In the genomic region with DNA sequence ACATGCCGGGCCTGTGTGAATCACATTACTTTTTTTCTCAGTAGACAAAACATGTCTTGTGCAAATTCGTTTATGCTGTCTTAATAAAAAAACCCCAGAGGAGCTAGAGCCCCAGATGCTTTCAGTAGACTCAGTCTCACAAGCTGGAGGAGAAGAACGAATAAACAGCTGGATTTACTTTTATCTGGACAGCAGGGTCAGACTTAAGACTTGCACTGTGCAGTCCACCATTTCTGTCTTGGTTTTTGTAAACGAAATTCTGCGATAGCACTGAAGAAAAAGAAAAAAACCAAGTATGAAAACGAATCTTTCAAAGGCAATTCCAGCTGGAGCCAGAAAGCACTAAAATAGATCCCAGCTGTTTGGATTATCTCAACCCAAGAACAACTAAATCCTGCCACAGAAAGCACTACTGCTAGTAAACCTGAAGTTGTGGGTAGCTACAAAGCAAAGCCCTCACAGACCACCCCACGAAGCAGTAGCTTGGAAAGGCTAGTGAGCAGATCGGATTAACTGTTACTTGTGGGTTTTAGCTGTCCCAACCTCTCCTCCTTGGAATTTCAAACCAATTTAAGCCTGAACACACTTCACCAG, we compare ENCODE assay signal across 13 mouse cellular contexts.
DNase-seq lines count a peak whose midpoint lies in the region; ATAC-seq and TF ChIP-seq lines count a peak whose summit lies in the region.
"Had no signal": no experiment of that assay in that cellular context is flagged by ENCODE, and none has a peak within 500 bp of the region (broad histone marks: within the 10 kb centered on the region; RNA-seq: fewer than 3 reads in every experiment).

No protein-coding gene starts in this region.

- 45% methylated on average over 8 of the region's 8 CpGs for WGBS in kidney, embryonic 16.5 days
- 38% methylated on average over 8 of the region's 8 CpGs for WGBS in embryonic facial prominence, embryonic 10.5 days
- WGBS in embryonic facial prominence, embryonic 12.5 days, result 22% methylated on average over 8 of the region's 8 CpGs
- WGBS in intestine, postnatal 0 days, result 52% methylated on average over 8 of the region's 8 CpGs

- H3K4me1 ChIP-seq in kidney, embryonic 16.5 days (ENCODE audit: insufficient read depth, low read length), result 0 out of 2 replicates have a peak, but pooled peaks cover 5% of the 10 kb centered on the region
- peaks cover 20% of the 10 kb centered on the region for H3K4me1 ChIP-seq in embryonic facial prominence, embryonic 10.5 days
- peaks cover 12% of the 10 kb centered on the region for H3K4me1 ChIP-seq in embryonic facial prominence, embryonic 12.5 days
- H3K4me1 ChIP-seq in intestine, postnatal 0 days (replicated peaks; ENCODE audit: control insufficient read depth, insufficient read depth, low read length), result no peaks in the 10 kb centered on the region
- H3K4me1 ChIP-seq: liver, embryonic 15.5 days had no signal

- H3K9me3 ChIP-seq in kidney, embryonic 16.5 days (ENCODE audit: low read length), result no peaks in the 10 kb centered on the region
- H3K9me3 ChIP-seq in embryonic facial prominence, embryonic 10.5 days, result no peaks in the 10 kb centered on the region
- H3K9me3 ChIP-seq in embryonic facial prominence, embryonic 12.5 days, result no peaks in the 10 kb centered on the region
- H3K9me3 ChIP-seq in intestine, postnatal 0 days (ENCODE audit: control insufficient read depth), result no peaks in the 10 kb centered on the region
- H3K9me3 ChIP-seq: liver, embryonic 15.5 days had no signal

- ATAC-seq in kidney, embryonic 16.5 days (ENCODE audit: low FRiP score, low TSS enrichment), result 0 out of 2 replicates have a peak, but pooled peaks have one; percentile 61
- no peak for ATAC-seq in embryonic facial prominence, embryonic 12.5 days (ENCODE audit: insufficient number of reproducible peaks, insufficient read depth, low FRiP score, low TSS enrichment)
- no peak for ATAC-seq in intestine, postnatal 0 days
- ATAC-seq: hindbrain, embryonic 16.5 days; Patski had no signal

- H3K9ac ChIP-seq in kidney, embryonic 16.5 days (replicated peaks; ENCODE audit: low read length), result no peak overlapping the region
- no peak overlapping the region for H3K9ac ChIP-seq in embryonic facial prominence, embryonic 12.5 days
- no peak overlapping the region for H3K9ac ChIP-seq in intestine, postnatal 0 days (ENCODE audit: low read depth, low read length)
- H3K9ac ChIP-seq: liver, embryonic 15.5 days had no signal

- H3K27ac ChIP-seq in kidney, embryonic 16.5 days (ENCODE audit: low read length), result peak overlapping the region; percentile 77
- H3K27ac ChIP-seq in embryonic facial prominence, embryonic 10.5 days (replicated peaks), result peak overlapping the region; percentile 70
- H3K27ac ChIP-seq in embryonic facial prominence, embryonic 12.5 days, result peak overlapping the region; percentile 73
- H3K27ac ChIP-seq in intestine, postnatal 0 days (ENCODE audit: low read depth, low read length), result peak overlapping the region; percentile 41; the same call in 1 of the 2 replicates
- H3K27ac ChIP-seq: liver, embryonic 15.5 days had no signal

- no peaks in the 10 kb centered on the region for H3K36me3 ChIP-seq in kidney, embryonic 16.5 days (ENCODE audit: insufficient read depth, low read length)
- no peaks in the 10 kb centered on the region for H3K36me3 ChIP-seq in embryonic facial prominence, embryonic 10.5 days (replicated peaks)
- no peaks in the 10 kb centered on the region for H3K36me3 ChIP-seq in embryonic facial prominence, embryonic 12.5 days
- no peaks in the 10 kb centered on the region for H3K36me3 ChIP-seq in intestine, postnatal 0 days (ENCODE audit: control insufficient read depth, insufficient read depth)
- H3K36me3 ChIP-seq: liver, embryonic 15.5 days had no signal

- H3K4me2 ChIP-seq in kidney, embryonic 16.5 days (replicated peaks; ENCODE audit: low read depth, low read length), result 0 out of 2 replicates have a peak overlapping the region, but pooled peaks have one; percentile 20
- peak overlapping the region; percentile 19; the same call in 1 of the 2 replicates for H3K4me2 ChIP-seq in embryonic facial prominence, embryonic 12.5 days (replicated peaks)
- H3K4me2 ChIP-seq in intestine, postnatal 0 days (replicated peaks; ENCODE audit: low read depth), result no peak overlapping the region
- H3K4me2 ChIP-seq: liver, embryonic 15.5 days had no signal

- TF ChIP-seq CTCF in intestine, postnatal 0 days (IDR thresholded peaks at IDR 0.05; ENCODE audit: low read depth), result no peak

- DNase-seq in kidney, postnatal 36 days, result no peak
- peak; percentile 16 for DNase-seq in embryonic facial prominence, embryonic 10.5 days (ENCODE audit: low spot score)
- DNase-seq in right cerebral cortex, postnatal 4 days, result no peak
- no peak for DNase-seq in layer of hippocampus, postnatal 25 days (ENCODE audit: extremely low spot score in 1 of 2, low spot score in 1 of 2)
- DNase-seq: cerebellum, adult 9-11 months; spleen, adult 18-20 months; thymus, adult 18-20 months had no signal

- no peak overlapping the region for H3K4me3 ChIP-seq in kidney, embryonic 16.5 days (ENCODE audit: low read length)
- H3K4me3 ChIP-seq in embryonic facial prominence, embryonic 10.5 days, result no peak overlapping the region
- no peak overlapping the region for H3K4me3 ChIP-seq in embryonic facial prominence, embryonic 12.5 days
- H3K4me3 ChIP-seq in intestine, postnatal 0 days (ENCODE audit: low read depth, low read length), result no peak overlapping the region
- H3K4me3 ChIP-seq: liver, embryonic 15.5 days had no signal

- no peaks in the 10 kb centered on the region for H3K27me3 ChIP-seq in kidney, embryonic 16.5 days (ENCODE audit: insufficient read depth, low read length)
- no peaks in the 10 kb centered on the region for H3K27me3 ChIP-seq in embryonic facial prominence, embryonic 10.5 days (replicated peaks; ENCODE audit: low read depth, poor library complexity, severe bottlenecking)
- H3K27me3 ChIP-seq in embryonic facial prominence, embryonic 12.5 days, result no peaks in the 10 kb centered on the region
- H3K27me3 ChIP-seq in intestine, postnatal 0 days (replicated peaks; ENCODE audit: control insufficient read depth, insufficient read depth, low read length), result no peaks in the 10 kb centered on the region
- H3K27me3 ChIP-seq: liver, embryonic 15.5 days had no signal
